Mouse (Mus musculus): ENCODE data around the gene Fam131a. TPM values are rescaled to one million over a fixed set of nuclear protein-coding genes. Genes with fewer than 3 reads are reported as not detected.

Gene Fam131a
- total and polyA plus RNA-seq, 3 experiments = not detected

GRCm38 (mm10) chr16:20706407-20707055 is 13.5 kb downstream of the Fam131a start:
- no peaks in the 10 kb centered on the region for H3K79me2 ChIP-seq (ENCODE audit: control insufficient read depth, insufficient read depth, low read length, poor library complexity)
- TF ChIP-seq E2F4 (IDR thresholded peaks at IDR 0.05; ENCODE audit: borderline replicate concordance, low read depth, low read length) (no peak), GABPA (IDR thresholded peaks at IDR 0.05; ENCODE audit: low read depth, low read length) (no peak), KAT2A (conservative IDR thresholded peaks at IDR 0.05; ENCODE audit: low read depth, low read length) (no peak), EP300 (IDR thresholded peaks at IDR 0.05; ENCODE audit: low read depth in 1 of 2, low read length in 2 of 2) (no peak), NELFE (IDR thresholded peaks at IDR 0.05; ENCODE audit: low read depth, low read length) (no peak), ZNF384 (IDR thresholded peaks at IDR 0.05; ENCODE audit: low read depth, low read length) (0 out of 2 replicates have a peak, but pooled peaks have one; percentile 27), TCF12 (IDR thresholded peaks at IDR 0.05; ENCODE audit: low read depth, low read length) (0 out of 2 replicates have a peak, but pooled peaks have one; percentile 8), UBTF (IDR thresholded peaks at IDR 0.05; ENCODE audit: borderline replicate concordance, insufficient read depth, low read depth, low read length) (no peak), GATA1 (IDR thresholded peaks at IDR 0.05; ENCODE audit: low read depth, low read length) (peak; percentile 46), USF1 (IDR thresholded peaks at IDR 0.05; ENCODE audit: low read depth, low read length) (no peak), MYB (IDR thresholded peaks at IDR 0.05; ENCODE audit: low read depth, low read length) (no peak), USF2 (IDR thresholded peaks at IDR 0.05; ENCODE audit: borderline replicate concordance in 1 of 2, insufficient read depth in 1 of 2, low read depth in 1 of 2, low read length in 2 of 2) (no peak), NRF1 (IDR thresholded peaks at IDR 0.05; ENCODE audit: insufficient read depth, low read depth, low read length, poor library complexity, severe bottlenecking) (no peak), MEF2A (IDR thresholded peaks at IDR 0.05; ENCODE audit: extremely low read depth, insufficient replicate concordance, low read depth, low read length, poor library complexity, severe bottlenecking) (no peak)
- H3K27me3 ChIP-seq (ENCODE audit: control insufficient read depth in 1 of 2, insufficient read depth in 2 of 2, low read length in 2 of 2) = no peaks in the 10 kb centered on the region
- H3K9ac ChIP-seq (ENCODE audit: control insufficient read depth, low read depth, low read length, poor library complexity, severe bottlenecking) = no peak overlapping the region
- DNase-seq (ENCODE audit: low read depth, low spot score) = no peak
- peaks cover 0 to 34% of the 10 kb centered on the region in 2 experiments; a peak in 2 of 4 replicates for H3K36me3 ChIP-seq (ENCODE audit: control insufficient read depth in 1 of 2, insufficient read depth in 2 of 2, low read length in 2 of 2)
- peak overlapping the region; percentile 62 for H3K27ac ChIP-seq (ENCODE audit: control insufficient read depth, low read depth, low read length)
- no peaks in the 10 kb centered on the region for H3K9me3 ChIP-seq (replicated peaks; ENCODE audit: insufficient read depth, low read length)
- H3K4me3 ChIP-seq (ENCODE audit: control insufficient read depth in 1 of 2, insufficient read depth in 1 of 2, low read depth in 2 of 2, low read length in 2 of 2) = no peak overlapping the region
- peaks cover 15 to 33% of the 10 kb centered on the region in 2 experiments for H3K4me1 ChIP-seq (ENCODE audit: control insufficient read depth in 1 of 2, insufficient read depth in 2 of 2, low read length in 2 of 2)

GRCm38 (mm10) chr16:20708220-20708938 is 15.3 kb downstream of the Fam131a start:
- Histone ChIP-seq H3K4me3 (ENCODE audit: control insufficient read depth in 1 of 2, insufficient read depth in 1 of 2, low read depth in 2 of 2, low read length in 2 of 2) (no peak overlapping the region), H3K36me3 (ENCODE audit: control insufficient read depth in 1 of 2, insufficient read depth in 2 of 2, low read length in 2 of 2) (peaks cover 0 to 31% of the 10 kb centered on the region in 2 experiments; a peak in 2 of 4 replicates), H3K27me3 (ENCODE audit: control insufficient read depth in 1 of 2, insufficient read depth in 2 of 2, low read length in 2 of 2) (no peaks in the 10 kb centered on the region), H3K4me1 (ENCODE audit: control insufficient read depth in 1 of 2, insufficient read depth in 2 of 2, low read length in 2 of 2) (peaks cover 15 to 35% of the 10 kb centered on the region in 2 experiments), H3K79me2 (ENCODE audit: control insufficient read depth, insufficient read depth, low read length, poor library complexity) (no peaks in the 10 kb centered on the region), H3K27ac (ENCODE audit: control insufficient read depth, low read depth, low read length) (no peak overlapping the region), H3K9ac (ENCODE audit: control insufficient read depth, low read depth, low read length, poor library complexity, severe bottlenecking) (no peak overlapping the region), H3K9me3 (replicated peaks; ENCODE audit: insufficient read depth, low read length) (no peaks in the 10 kb centered on the region)
- TF ChIP-seq RCOR1 (IDR thresholded peaks at IDR 0.05; ENCODE audit: low read depth, low read length) (no peak), MEF2A (IDR thresholded peaks at IDR 0.05; ENCODE audit: extremely low read depth, insufficient replicate concordance, low read depth, low read length, poor library complexity, severe bottlenecking) (no peak), MAFK (IDR thresholded peaks at IDR 0.05; ENCODE audit: borderline replicate concordance, low read depth, low read length) (no peak), POLR2A (IDR thresholded peaks at IDR 0.05; ENCODE audit: control insufficient read depth in 1 of 2, insufficient read depth in 1 of 2, low read depth in 1 of 2, low read length in 2 of 2, poor library complexity in 1 of 2) (no peak), BHLHE40 (IDR thresholded peaks at IDR 0.05; ENCODE audit: borderline replicate concordance, low read depth, low read length) (no peak), TBP (IDR thresholded peaks at IDR 0.05; ENCODE audit: low read depth, low read length) (no peak), HCFC1 (IDR thresholded peaks at IDR 0.05; ENCODE audit: low read depth, low read length) (no peak), MYB (IDR thresholded peaks at IDR 0.05; ENCODE audit: low read depth, low read length) (no peak), USF1 (IDR thresholded peaks at IDR 0.05; ENCODE audit: low read depth, low read length) (no peak), POLR2AphosphoS5 (IDR thresholded peaks at IDR 0.05; ENCODE audit: borderline replicate concordance, low read depth, low read length) (no peak), SMC3 (IDR thresholded peaks at IDR 0.05; ENCODE audit: low read depth, low read length) (no peak)
- no peak for DNase-seq (ENCODE audit: low read depth, low spot score)

All from MEL (cell line).